Mouse (Mus musculus): ENCODE data around the gene Foxe1. TPM values are rescaled to one million over a fixed set of nuclear protein-coding genes. Genes with fewer than 3 reads are reported as not detected.
A peak's percentile ranks its signal among the peaks of the same experiment; 100 is the strongest.

Gene Foxe1
- total and polyA plus RNA-seq, 3 experiments = 0.04 TPM; not detected in 2

GRCm38 (mm10) chr4:46353045-46353444 lies 9.6 kb downstream of the Foxe1 start:
- H3K9ac ChIP-seq (ENCODE audit: control insufficient read depth, low read depth, low read length, poor library complexity, severe bottlenecking) = no peak overlapping the region
- H3K27me3 ChIP-seq (ENCODE audit: control insufficient read depth in 1 of 2, insufficient read depth in 2 of 2, low read length in 2 of 2) = peaks cover 0 to 18% of the 10 kb centered on the region in 2 experiments
- TF ChIP-seq ZMIZ1 (IDR thresholded peaks at IDR 0.05; ENCODE audit: low read depth, low read length) = no peak
- no peak for TF ChIP-seq HCFC1 (IDR thresholded peaks at IDR 0.05; ENCODE audit: low read depth, low read length)
- no peak for TF ChIP-seq NELFE (IDR thresholded peaks at IDR 0.05; ENCODE audit: low read depth, low read length)
- TF ChIP-seq BHLHE40 (IDR thresholded peaks at IDR 0.05; ENCODE audit: borderline replicate concordance, low read depth, low read length) = no peak
- no peak for TF ChIP-seq MAZ (IDR thresholded peaks at IDR 0.05; ENCODE audit: low read depth, low read length)
- no peak for TF ChIP-seq USF1 (IDR thresholded peaks at IDR 0.05; ENCODE audit: low read depth, low read length)
- no peak for TF ChIP-seq GABPA (IDR thresholded peaks at IDR 0.05; ENCODE audit: low read depth, low read length)
- TF ChIP-seq MYB (IDR thresholded peaks at IDR 0.05; ENCODE audit: low read depth, low read length) = no peak
- no peak for TF ChIP-seq ZNF384 (IDR thresholded peaks at IDR 0.05; ENCODE audit: low read depth, low read length)
- no peak for TF ChIP-seq ZC3H11A (IDR thresholded peaks at IDR 0.05; ENCODE audit: low read depth, low read length)
- TF ChIP-seq POLR2AphosphoS5 (IDR thresholded peaks at IDR 0.05; ENCODE audit: borderline replicate concordance, low read depth, low read length) = no peak
- no peaks in the 10 kb centered on the region for H3K9me3 ChIP-seq (replicated peaks; ENCODE audit: insufficient read depth, low read length)
- no peak overlapping the region for H3K27ac ChIP-seq (ENCODE audit: control insufficient read depth, low read depth, low read length)
- H3K4me1 ChIP-seq (ENCODE audit: control insufficient read depth in 1 of 2, insufficient read depth in 2 of 2, low read length in 2 of 2) = no peaks in the 10 kb centered on the region
- H3K36me3 ChIP-seq (ENCODE audit: control insufficient read depth in 1 of 2, insufficient read depth in 2 of 2, low read length in 2 of 2) = no peaks in the 10 kb centered on the region
- H3K79me2 ChIP-seq (ENCODE audit: control insufficient read depth, insufficient read depth, low read length, poor library complexity) = no peaks in the 10 kb centered on the region
- H3K4me3 ChIP-seq (ENCODE audit: control insufficient read depth in 1 of 2, insufficient read depth in 1 of 2, low read depth in 2 of 2, low read length in 2 of 2) = no peak overlapping the region
- no peak for DNase-seq (ENCODE audit: low read depth, low spot score)

DNA sequence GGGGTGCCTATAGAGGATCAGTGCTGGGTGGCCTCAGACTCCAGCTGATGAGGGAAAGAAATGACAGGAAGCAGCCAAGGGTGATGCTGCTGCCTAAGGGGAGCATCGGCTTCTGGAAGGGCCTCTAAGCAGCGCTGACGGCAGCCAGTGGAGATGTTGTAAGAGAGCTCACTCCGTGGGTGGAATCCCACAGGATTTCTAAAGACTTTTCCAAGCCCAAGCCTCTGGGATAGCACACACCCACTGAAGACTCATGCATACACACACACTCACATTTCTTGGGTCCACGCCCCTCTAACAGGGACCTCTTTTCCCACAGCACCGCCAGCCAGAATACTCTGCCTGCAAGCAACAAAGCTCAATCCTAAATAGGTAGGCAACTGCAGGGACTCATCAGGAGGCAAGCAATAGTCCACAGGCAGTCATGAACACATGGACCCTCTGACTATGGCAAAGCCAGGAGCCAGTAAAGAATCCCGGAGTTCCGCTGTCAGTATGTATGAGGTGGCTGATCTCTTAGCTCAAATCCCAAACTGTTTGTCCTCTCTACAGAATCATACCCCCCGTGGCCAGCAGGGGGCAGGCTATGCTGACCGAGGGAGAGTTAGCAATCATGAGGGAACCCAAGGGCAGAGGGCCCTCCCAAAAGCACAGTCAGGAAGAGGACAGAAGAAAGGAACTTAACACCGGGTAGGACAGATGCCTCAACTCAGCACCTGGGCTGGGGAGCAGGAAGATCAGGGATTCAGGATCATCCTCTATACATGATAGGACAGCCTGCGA lies 13.1 kb downstream of the Foxe1 start:
- no peak overlapping the region for H3K9ac ChIP-seq (ENCODE audit: control insufficient read depth, low read depth, low read length, poor library complexity, severe bottlenecking)
- no peak overlapping the region for H3K4me3 ChIP-seq (ENCODE audit: control insufficient read depth in 1 of 2, insufficient read depth in 1 of 2, low read depth in 2 of 2, low read length in 2 of 2)
- no peak overlapping the region for H3K27ac ChIP-seq (ENCODE audit: control insufficient read depth, low read depth, low read length)
- H3K36me3 ChIP-seq (ENCODE audit: control insufficient read depth in 1 of 2, insufficient read depth in 2 of 2, low read length in 2 of 2) = no peaks in the 10 kb centered on the region
- H3K4me1 ChIP-seq (ENCODE audit: control insufficient read depth in 1 of 2, insufficient read depth in 2 of 2, low read length in 2 of 2) = no peaks in the 10 kb centered on the region
- DNase-seq (ENCODE audit: low read depth, low spot score) = peak; percentile 71
- no peaks in the 10 kb centered on the region for H3K9me3 ChIP-seq (replicated peaks; ENCODE audit: insufficient read depth, low read length)
- peaks cover 0 to 6% of the 10 kb centered on the region in 2 experiments; a peak in 3 of 4 replicates for H3K27me3 ChIP-seq (ENCODE audit: control insufficient read depth in 1 of 2, insufficient read depth in 2 of 2, low read length in 2 of 2)
- peak; percentile 53 for TF ChIP-seq ZC3H11A (IDR thresholded peaks at IDR 0.05; ENCODE audit: low read depth, low read length)
- TF ChIP-seq ZKSCAN1 (IDR thresholded peaks at IDR 0.05; ENCODE audit: low read depth, low read length) = no peak
- TF ChIP-seq RAD21 (IDR thresholded peaks at IDR 0.05; ENCODE audit: low read depth, low read length) = peak; percentile 58
- no peak for TF ChIP-seq MYB (IDR thresholded peaks at IDR 0.05; ENCODE audit: low read depth, low read length)
- no peak for TF ChIP-seq RCOR1 (IDR thresholded peaks at IDR 0.05; ENCODE audit: low read depth, low read length)
- no peak for TF ChIP-seq ELF1 (IDR thresholded peaks at IDR 0.05; ENCODE audit: low read depth, low read length)
- TF ChIP-seq BHLHE40 (IDR thresholded peaks at IDR 0.05; ENCODE audit: borderline replicate concordance, low read depth, low read length) = no peak
- TF ChIP-seq GATA1 (IDR thresholded peaks at IDR 0.05; ENCODE audit: low read depth, low read length) = no peak
- TF ChIP-seq ETS1 (IDR thresholded peaks at IDR 0.05; ENCODE audit: low read depth, low read length) = no peak
- no peak for TF ChIP-seq KAT2A (conservative IDR thresholded peaks at IDR 0.05; ENCODE audit: low read depth, low read length)
- no peak for TF ChIP-seq SIN3A (IDR thresholded peaks at IDR 0.05; ENCODE audit: low read length)
- peak; percentile 83 to 91 (median 85) for TF ChIP-seq CTCF (IDR thresholded peaks at IDR 0.05 in 2 of 3, conservative IDR thresholded peaks at IDR 0.05 in 1 of 3; ENCODE audit: control insufficient read depth in 1 of 3, insufficient read depth in 1 of 3, low read depth in 2 of 3, low read length in 3 of 3, poor library complexity in 1 of 3, severe bottlenecking in 1 of 3)
- TF ChIP-seq SMC3 (IDR thresholded peaks at IDR 0.05; ENCODE audit: low read depth, low read length) = peak; percentile 77
- no peak for TF ChIP-seq POLR2AphosphoS2 (IDR thresholded peaks at IDR 0.05; ENCODE audit: low read length)
- no peak for TF ChIP-seq E2F4 (IDR thresholded peaks at IDR 0.05; ENCODE audit: borderline replicate concordance, low read depth, low read length)
- TF ChIP-seq ZMIZ1 (IDR thresholded peaks at IDR 0.05; ENCODE audit: low read depth, low read length) = no peak
- no peak for TF ChIP-seq POLR2AphosphoS5 (IDR thresholded peaks at IDR 0.05; ENCODE audit: borderline replicate concordance, low read depth, low read length)
- no peaks in the 10 kb centered on the region for H3K79me2 ChIP-seq (ENCODE audit: control insufficient read depth, insufficient read depth, low read length, poor library complexity)

Data from MEL (cell line).